Mouse (Mus musculus): ENCODE results near the gene Plin4. TPM values are rescaled to one million over a fixed set of nuclear protein-coding genes. Genes with fewer than 3 reads are reported as not detected.

Plin4 gene
- total RNA-seq (2015; ENCODE audit: low replicate concordance) (not detected in 2 replicates), total RNA-seq (2017; ENCODE audit: low replicate concordance) (not detected in 2 replicates)

DNA sequence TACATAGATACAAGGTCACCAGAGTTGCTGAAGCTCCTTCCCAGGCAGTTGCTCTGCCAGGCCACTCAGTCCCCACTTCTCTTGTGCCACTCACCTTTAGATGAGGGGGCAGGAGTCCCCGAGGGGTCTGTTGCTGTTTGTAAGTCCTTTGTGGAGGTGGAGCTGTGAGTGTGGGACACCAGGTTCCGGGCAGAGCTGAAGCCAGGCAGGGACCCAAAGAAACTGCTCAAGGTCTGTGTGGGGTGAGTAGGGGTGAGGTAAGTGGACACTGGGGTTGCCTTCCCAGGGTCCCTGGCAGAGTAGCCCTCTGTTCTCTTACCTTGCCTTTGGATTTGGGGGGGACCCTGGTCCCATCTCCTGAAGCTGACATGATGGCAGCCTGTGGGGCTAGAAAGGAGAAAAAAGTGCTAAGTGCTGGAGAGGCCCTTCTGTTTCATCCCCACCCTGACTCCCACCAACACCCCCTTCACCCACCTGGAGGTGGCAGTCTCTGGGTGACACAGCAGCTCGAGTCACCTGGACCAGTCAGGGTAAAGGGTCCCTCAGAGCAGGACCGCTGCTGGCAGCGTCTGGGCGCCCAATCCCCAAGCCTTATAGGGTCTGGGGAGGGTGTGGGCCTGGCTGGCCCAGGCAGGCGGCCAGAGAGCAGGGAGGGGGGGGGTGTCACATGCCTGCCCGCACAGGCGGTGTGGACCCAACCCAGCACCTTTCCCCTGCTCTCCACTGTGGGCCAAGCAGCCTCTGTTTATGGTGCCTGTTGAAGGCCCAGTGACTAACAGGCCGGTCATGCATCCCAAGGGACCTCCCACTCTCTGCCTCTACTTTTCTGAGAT lies at the start of gene Plin4:
Gene Plin4, minus strand, starts transcription at position 585 of the 833 bp plus-strand sequence.
- no peak for ATAC-seq (replicated peaks; ENCODE audit: low FRiP score, poor library complexity, severe bottlenecking)

DNA sequence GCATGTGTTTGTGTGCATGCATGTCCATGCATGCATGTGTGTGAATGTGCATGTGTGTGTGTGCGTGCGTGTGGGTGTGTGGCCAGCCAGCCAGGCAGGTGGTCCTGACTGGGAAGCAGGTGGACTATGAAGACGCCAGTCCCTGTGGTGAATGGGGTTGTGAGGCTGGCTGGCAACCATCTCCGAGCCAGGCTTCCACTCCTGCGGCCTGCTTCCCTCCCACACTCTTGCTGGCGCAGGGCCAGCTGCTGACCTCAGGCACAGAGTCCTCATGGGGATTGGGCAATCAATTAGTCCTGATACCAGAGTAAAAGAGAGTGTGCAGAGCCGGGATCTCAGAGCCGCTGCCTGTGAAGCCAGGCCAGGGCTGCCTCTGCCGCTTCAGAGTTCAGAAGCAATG lies 44.0 kb upstream of the Plin4 start:
- ATAC-seq (replicated peaks; ENCODE audit: low FRiP score, poor library complexity, severe bottlenecking) = no peak

DNA sequence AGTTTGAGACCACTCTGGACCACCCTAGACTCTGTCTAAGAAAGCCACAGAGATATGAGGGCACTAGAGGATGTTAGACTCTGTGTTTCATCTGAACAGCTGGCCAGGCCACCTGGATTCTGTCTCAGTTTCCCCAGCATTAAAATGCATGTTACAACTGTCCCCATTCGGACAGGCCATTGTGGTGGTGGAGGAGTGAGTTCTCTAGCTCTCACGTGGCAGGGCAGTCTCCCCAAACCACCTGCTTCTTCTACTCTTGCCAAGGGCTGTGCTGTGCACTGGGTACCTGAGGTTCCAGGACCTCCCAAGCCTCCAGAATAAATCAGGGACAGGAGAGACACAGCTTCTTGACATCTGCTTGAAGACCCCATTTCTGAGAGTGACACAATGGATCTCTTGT lies 40.3 kb upstream of the Plin4 start:
- no peak for ATAC-seq (replicated peaks; ENCODE audit: low FRiP score, poor library complexity, severe bottlenecking)

DNA sequence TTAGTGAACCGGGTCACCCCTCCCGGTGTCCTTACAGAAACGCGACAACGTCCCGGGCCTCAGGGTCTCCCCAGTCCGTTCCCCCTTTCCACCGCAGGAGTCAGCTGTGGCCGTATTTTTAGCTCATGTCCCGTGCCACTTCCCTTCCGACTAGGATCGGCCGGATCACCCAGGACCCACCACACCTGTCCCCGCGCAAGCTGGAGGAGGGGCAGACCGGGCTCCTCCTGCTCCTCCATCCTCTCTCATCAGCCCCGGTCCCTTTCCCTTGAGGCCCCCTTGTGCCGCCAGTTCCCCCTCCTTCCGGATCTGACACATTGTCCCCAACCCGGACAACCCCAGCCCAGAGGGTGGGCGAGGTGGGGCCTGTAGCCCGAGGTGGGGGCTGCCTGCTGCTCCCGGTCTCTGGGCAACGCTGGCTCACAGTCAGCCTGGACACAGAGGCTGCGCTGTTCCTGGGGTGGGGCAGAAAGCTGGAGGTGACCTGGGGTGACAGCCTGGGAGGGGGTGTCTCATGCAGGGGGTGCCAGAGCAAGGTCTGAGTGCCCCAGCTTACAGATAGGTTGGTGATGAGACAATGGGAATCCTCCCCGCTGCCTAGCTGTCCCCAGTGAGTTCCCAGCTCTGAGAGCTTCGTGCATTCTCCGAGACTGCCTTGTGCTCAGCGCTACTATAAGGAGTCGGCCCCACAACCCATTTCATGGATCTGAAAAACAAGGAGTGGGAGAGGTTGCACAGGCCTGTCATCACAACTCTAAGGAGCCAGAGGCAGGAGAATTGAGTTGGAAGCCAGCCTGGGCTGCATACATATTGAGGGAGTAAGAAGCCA lies 39.4 kb upstream of the Plin4 start:
- ATAC-seq (replicated peaks; ENCODE audit: low FRiP score, poor library complexity, severe bottlenecking) = no peak

DNA sequence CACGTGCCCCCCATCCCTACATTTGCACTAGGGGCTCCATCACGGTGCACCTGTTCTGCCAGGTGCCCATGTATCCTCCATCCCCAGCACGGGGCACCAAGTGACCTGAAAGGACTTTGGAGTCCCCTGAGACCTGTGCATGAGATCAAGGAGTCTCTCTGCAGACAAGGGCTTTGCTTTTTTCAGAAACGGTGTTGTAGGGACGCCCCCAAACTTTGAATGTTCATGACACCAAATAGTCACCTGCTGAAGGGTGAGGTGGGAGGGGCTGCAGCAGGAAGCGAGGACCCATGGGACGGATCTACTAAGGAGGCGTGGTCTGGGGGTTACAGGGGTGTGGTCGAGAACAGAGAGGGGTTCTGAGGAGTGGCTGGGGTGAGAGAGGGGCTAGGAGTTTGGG lies 38.7 kb upstream of the Plin4 start:
- no peak for ATAC-seq (replicated peaks; ENCODE audit: low FRiP score, poor library complexity, severe bottlenecking)

DNA sequence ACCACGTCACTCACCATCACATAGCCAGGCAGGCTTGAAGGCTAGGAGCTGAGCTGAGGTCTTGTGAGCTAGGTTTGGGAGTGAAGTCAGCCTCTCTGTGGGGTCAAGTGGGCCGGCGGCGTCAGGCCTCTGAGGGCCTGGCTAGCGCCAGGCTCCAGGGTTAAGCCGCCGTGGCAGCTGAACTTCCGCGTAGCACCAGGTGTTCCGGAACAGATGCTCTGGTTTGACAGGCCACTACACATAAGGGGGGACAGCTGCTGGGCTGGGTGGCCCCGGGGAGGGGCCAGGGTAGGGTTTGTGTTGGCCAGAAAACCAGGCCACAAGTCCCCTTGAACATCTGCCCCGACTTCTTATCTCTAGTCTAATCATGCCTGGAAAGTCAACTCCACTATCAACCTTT lies 37.8 kb upstream of the Plin4 start:
- ATAC-seq (replicated peaks; ENCODE audit: low FRiP score, poor library complexity, severe bottlenecking) = no peak

DNA sequence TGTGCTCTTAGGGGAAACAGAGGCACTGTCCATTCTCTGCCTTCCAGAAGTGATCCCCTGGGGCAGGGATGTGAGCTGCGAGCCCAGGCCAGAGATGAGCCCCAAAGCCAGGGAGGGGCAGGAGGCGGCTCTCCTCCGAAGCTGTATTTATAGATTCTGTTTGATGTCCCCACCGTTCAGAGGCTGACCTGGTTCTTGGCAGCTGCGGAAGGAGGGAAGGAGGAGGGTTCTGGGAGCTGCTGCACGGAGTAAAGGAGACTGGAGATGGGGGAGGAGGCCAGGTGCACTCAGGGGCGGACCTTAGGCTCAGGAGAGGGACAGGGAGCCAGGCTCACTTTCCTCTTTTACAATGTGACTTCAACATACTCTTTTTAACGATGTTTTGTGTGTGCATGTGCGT lies 36.5 kb upstream of the Plin4 start:
- ATAC-seq (replicated peaks; ENCODE audit: low FRiP score, poor library complexity, severe bottlenecking) = no peak

DNA sequence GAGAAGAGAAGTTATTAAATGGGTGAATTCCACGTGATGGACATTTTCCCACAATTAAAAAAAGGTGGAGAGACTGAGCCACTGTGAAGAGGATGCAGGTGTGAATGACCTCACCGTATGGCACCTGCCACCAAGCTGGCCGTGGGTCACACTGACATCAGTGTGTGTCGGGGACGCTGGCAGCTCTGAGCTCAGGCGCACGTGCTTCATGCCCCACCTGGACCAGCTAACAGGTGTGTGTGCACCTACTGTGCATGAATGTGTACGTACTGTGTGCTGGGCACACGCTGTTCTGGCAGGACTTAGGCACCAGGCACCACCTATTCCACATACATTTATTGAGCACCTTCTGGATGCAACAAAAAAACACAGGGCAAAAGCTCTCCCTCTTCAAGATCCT lies 34.9 kb upstream of the Plin4 start:
- ATAC-seq (replicated peaks; ENCODE audit: low FRiP score, poor library complexity, severe bottlenecking) = no peak

DNA sequence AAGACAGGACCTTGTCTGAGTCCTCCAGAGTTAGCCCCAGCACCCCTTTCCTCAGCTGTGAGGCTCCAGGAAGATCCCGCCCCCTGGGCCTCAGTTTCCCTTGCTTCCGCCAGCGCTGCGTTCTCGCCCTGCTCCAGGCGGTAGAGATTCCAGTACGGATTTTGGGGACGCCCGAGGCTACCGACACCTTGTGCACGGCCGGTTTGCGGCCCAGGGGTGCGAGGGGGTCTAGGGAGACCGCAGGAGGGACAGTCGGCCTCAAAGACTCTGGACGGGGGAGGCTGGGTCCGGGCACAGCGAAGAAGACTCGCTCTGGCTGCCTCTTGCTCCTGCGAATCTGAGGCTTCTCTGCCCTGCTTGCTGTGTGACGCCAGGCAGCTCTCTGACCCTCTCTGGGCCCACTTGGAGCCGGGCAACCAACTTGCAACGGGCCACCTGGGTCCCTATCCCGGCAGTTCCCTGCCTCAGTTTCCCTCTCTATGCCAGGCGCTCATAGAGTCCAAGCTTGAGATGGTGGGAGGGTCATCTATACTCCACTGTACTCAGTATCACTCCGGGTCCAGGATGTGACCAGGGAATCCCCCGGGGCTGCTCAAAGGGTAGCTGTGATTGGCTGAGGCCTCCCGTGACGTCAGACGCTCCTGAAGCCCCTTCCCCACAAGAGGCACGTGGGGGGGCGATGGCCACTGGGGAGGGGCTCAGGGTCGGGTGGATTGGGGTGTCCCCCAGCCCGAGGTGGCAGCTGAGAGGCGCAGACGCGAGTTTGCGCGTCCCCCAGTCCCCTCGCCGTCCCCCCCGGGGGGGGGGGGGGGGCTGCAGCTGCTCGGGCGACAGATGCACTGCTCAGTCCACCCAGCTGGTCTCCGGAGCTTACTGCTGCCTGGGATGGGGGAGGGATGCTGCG lies 32.4 kb upstream of the Plin4 start:
- no peak for ATAC-seq (replicated peaks; ENCODE audit: low FRiP score, poor library complexity, severe bottlenecking)

DNA sequence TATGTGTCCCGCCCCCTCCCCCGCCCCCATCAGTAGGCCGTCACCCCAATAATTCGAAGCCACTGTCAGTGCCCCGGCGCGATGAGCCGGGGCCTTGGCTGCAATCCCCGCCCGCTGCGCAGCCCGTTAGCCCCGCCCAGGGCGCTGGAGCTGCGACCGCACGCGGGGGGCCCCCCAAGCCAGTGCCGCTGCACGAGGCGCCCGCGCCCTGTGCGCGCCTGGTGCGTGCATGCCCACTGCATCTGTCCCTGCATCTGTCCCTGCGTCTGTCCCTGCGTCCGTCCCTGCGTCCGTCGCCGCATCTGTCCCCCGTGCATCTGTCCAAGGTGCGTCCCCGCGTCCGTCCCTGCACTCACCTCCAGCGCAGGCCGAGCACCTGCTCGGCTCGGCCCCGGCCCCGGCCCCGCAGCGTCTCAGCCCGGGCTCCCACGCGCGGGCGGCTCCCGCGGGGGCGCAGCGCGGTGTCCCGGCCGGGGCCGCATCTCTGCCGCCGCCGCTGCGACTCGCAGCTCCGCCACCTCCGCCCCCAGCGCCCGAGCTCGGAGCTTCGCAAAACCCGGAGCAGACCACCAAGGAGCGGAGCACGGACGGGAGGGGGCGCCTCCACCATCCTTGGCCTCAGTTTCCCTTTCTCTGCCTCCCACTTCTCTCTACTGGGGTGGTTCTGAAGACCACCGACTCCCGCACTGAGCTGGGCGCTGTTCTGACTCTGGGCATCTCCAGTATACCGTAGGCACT lies 30.4 kb upstream of the Plin4 start, which contains the start of gene Sema6b:
Gene Sema6b, minus strand, starts transcription at position 486 of the 738 bp plus-strand sequence.
- no peak for ATAC-seq (replicated peaks; ENCODE audit: low FRiP score, poor library complexity, severe bottlenecking)

DNA sequence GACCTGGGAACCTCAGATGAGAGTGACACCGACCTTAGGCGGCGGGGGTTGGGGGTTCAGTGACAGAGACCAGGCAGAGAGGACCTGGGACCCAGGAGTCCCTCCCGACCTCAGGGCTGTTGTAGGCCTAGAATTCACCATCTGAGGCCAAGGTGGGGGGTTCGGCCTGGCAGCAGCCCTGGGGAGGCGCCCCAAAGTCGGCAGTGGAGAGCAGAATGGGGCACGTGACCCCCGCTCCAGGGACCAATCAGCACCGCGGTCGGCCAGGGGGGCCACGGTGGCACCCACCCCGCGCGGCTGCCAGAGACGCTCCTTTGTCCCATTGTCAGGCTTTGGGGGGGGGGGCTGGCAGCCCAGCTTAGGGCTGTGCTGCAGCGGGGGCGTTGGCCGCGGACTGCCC lies 29.8 kb upstream of the Plin4 start:
- ATAC-seq (replicated peaks; ENCODE audit: low FRiP score, poor library complexity, severe bottlenecking) = no peak

DNA sequence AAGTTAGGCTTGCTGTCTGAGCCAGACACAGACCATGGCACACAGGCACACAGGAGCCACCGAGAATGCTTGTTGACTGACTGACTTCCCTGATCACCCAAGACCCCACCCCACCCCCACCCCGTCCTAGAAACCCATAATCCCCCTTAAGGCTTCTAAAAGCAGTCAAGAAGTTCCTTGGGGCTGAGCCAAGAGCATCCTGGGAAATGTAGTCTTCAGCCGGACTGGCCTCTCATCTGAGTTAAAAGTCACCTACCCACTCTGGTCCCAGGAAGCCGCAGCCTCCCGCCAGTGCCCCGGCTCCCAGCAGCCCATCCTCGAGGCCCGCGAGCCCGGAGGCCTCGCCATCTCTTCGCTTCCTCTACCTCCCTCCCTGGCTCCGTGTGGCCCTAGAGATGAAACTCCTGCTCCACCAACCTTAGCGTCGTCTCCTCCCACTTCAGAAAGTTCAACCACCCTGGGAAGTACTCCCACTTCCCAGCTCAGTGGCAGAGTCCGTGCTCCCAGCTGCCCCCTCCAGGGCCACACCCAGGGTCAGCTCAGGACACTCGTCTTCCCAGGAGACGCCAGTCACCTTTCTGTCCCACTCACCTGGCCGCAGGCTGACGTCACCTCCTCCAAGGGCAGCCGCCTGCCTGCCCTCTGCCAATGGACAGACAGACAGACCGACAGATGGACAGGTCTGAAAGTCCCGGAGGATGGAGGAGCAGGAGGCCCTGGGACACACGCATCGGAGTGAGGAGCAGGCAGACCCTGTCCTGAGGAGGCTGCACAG lies 28.4 kb upstream of the Plin4 start:
- no peak for ATAC-seq (replicated peaks; ENCODE audit: low FRiP score, poor library complexity, severe bottlenecking)

DNA sequence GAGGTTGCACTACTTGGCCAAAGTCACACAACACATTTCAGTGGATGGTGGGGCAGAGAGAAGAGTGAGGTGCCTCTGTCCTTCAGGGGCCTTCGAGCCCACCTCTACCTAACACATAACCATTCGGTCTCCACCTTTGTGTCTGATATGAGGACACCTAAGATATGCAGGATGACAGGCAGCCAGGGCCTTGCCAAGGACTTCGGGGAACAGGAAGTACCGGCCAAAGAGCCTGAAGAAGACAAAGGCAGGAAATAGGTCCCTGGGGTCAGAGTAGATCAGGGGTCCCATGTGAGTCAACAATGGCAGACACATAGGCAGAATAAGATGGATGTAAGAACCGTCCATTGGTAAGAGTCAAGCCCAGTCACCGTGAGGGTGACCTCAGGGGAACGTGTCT lies 27.0 kb upstream of the Plin4 start:
- ATAC-seq (replicated peaks; ENCODE audit: low FRiP score, poor library complexity, severe bottlenecking) = no peak

DNA sequence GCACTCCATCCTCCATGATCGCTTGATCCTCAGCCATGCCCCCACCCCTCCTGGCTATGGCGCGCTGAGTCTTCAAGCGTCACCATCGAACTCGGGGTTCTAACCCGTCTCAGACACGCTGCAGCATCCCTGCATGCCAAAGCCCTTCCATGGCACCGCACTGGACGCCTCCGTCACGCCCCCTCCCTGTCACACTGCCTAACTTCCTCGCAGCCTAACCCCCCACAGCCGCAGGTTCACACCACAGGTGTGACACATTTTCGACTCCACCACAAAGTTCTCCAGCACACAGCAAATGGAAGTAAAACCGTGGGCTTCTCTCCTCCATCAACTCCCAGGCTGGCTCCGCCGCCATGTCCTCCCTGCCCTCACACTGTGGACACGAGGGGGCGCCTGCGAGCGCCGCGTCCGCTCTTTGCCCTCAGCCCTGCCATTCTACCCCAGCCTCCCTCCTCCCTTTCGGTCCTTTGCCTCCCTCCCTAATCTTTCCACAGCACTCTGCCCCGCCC lies 24.9 kb upstream of the Plin4 start:
- peak; percentile 47; the same call in 1 of the 2 replicates for ATAC-seq (replicated peaks; ENCODE audit: low FRiP score, poor library complexity, severe bottlenecking)

DNA sequence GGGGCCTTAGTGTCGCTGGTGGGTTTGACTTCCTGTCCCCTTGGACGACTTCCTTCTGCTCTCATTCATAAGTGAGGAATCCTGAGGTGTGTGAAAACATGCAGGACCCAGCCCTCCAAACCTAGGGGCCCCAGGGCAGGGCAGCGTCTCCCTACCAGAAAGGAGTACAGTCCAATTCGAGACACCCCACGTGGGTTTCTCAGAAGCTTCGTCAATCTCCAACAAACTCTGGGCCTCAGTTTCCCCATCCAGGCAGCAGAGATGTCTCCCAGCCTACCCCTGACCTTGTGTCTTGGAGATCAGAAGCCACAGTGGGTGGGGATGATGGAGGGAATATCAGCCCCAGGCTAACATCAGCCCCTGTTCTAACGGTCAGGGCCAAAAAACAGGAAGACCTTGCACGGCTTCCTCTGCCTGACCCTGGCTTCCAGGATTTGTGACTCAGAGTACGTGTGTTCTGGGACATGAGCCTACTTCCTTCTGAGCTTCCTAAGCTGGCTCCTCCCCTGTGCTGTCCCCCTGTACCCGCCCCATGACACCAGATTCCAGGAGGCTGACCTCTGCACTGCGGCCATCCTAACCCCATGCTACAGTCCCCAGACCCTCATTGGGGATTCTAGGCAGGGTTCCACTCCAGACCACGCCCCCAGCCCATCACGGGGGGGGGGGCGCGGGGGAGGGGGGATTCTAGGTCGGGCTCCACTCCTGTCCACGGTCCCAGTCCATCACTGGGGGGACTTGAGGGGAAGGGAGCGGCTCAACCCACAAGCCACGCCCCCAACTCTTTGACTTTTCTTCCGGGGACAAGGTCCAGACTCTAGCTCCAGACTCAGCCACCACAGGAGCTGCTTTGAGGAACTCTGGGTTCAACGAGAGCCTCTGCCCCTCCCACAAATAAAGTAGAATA lies 24.1 kb upstream of the Plin4 start:
- ATAC-seq (replicated peaks; ENCODE audit: low FRiP score, poor library complexity, severe bottlenecking) = no peak

DNA sequence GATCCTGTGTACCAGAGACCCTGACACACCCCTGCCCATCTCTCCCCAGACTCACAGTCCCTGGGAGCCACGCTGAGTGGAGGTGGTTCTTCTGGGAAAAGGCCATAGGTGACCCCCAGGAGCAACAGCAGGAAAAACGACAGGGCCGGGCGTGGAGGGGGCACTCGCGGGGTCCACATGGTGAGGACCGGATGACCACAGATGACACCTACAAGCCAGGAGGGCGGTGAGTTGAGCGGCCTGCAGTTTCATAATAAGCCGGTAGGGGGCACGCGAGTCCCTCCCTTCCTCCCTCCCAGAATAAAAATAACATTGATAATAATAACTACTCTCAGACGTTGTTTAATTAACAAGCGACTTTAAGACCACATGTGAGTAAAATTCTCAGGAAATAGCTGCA lies 23.1 kb upstream of the Plin4 start:
- ATAC-seq (replicated peaks; ENCODE audit: low FRiP score, poor library complexity, severe bottlenecking) = peak; percentile 45

DNA sequence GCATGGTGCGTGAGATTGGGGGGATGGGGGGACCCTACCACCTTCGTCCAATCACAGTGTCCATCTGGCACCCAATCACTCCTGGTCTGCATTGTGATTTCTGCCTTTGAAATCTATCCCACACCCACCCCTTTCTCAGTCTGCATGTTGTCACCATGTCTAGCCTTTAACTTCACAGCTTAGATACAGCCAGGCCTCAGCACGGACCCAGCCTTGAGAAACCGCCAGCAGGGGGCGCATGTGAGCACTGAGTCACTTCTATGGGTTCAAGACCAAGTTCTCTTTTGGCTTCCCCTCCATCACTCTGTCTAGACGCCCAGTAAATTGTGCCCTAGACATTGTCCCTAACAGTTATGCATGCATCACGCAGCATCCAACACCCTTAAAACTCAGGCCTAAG lies 22.2 kb upstream of the Plin4 start:
- ATAC-seq (replicated peaks; ENCODE audit: low FRiP score, poor library complexity, severe bottlenecking) = peak; percentile 58; the same call in 1 of the 2 replicates
